Comparison of ENCODE assay signal across 30 mouse cellular contexts in the genomic region with DNA sequence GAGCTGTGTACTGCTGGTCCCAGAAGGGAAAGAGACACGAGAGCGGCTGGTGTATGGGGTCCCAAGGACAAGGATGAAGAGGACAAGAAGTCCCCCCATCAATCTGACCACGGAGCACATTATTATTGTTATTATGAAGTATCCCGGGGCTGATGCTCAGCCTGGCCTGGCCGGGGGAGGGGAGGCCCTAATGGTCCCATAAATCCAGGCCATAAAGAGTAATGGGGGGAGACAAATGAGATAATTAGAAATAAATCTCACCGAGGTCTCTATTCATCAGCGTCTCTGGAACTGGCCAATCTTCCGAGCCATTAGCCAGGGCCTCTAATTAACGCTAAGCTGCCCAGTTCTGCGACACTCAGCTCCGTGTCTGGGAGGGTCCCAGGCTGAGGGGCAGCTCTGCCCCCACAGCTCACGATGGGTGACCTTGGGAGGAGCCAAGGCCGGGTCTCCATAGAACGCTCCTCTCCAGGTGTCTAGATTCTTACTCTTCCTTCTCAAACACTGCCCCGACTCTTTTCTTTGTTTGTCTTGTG. TPM values are rescaled to one million over a fixed set of nuclear protein-coding genes. Genes with fewer than 3 reads are reported as not detected.
DNase-seq lines count a peak whose midpoint lies in the region; ATAC-seq and TF ChIP-seq lines count a peak whose summit lies in the region.
"Had no signal": no experiment of that assay in that cellular context is flagged by ENCODE, and none has a peak within 500 bp of the region (broad histone marks: within the 10 kb centered on the region; RNA-seq: fewer than 3 reads in every experiment).

No protein-coding gene starts in this region.

- WGBS in kidney, embryonic 14.5 days: 11% methylated on average over 15 of the region's 15 CpGs
- WGBS in kidney, adult 2 months: 41% methylated on average over 15 of the region's 15 CpGs
- WGBS in neural tube, embryonic 14.5 days: 12% methylated on average over 15 of the region's 15 CpGs

- TF ChIP-seq POLR2A in kidney, adult 2 months (IDR thresholded peaks at IDR 0.05; ENCODE audit: low read depth, low read length): no peak
- no peak for TF ChIP-seq POLR2A in brain, embryonic 14.5 days (IDR thresholded peaks at IDR 0.05; ENCODE audit: borderline replicate concordance, extremely low read depth, insufficient read depth, insufficient read length, poor library complexity, severe bottlenecking)

- H3K27ac ChIP-seq in kidney, embryonic 14.5 days (ENCODE audit: low read depth, low read length): no peak overlapping the region
- no peak overlapping the region for H3K27ac ChIP-seq in kidney, adult 2 months (ENCODE audit: insufficient read depth, low read depth, low read length)
- H3K27ac ChIP-seq in neural tube, embryonic 14.5 days (ENCODE audit: low read depth, low read length): no peak overlapping the region
- H3K27ac ChIP-seq: embryonic facial prominence, embryonic 13.5 days; hindbrain, embryonic 15.5 days; limb, embryonic 12.5 days; liver, embryonic 12.5 days; stomach, embryonic 15.5 days had no signal

- peaks cover 10% of the 10 kb centered on the region for H3K27me3 ChIP-seq in kidney, embryonic 14.5 days (ENCODE audit: control insufficient read depth, insufficient read depth, low read length)
- no peaks in the 10 kb centered on the region for H3K27me3 ChIP-seq in kidney, adult 2 months (replicated peaks; ENCODE audit: control insufficient read depth, insufficient read depth, low read length)
- no peaks in the 10 kb centered on the region; the same call in none of the 2 replicates for H3K27me3 ChIP-seq in neural tube, embryonic 14.5 days (ENCODE audit: control insufficient read depth, insufficient read depth, low read length)
- H3K27me3 ChIP-seq: CH12.LX; embryonic facial prominence, embryonic 13.5 days; limb, embryonic 12.5 days; liver, embryonic 12.5 days; stomach, embryonic 15.5 days had no signal

- TF ChIP-seq CTCF in kidney, adult 2 months (conservative IDR thresholded peaks at IDR 0.05; ENCODE audit: insufficient read depth, insufficient read length, low read depth, low read length): no peak
- TF ChIP-seq CTCF in brain, embryonic 14.5 days (IDR thresholded peaks at IDR 0.05; ENCODE audit: borderline replicate concordance, extremely low read depth, insufficient read depth, insufficient read length): no peak

- peaks cover 9% of the 10 kb centered on the region; the same call in 1 of the 2 replicates for H3K36me3 ChIP-seq in kidney, embryonic 14.5 days (ENCODE audit: control insufficient read depth, insufficient read depth, low read length)
- no peaks in the 10 kb centered on the region for H3K36me3 ChIP-seq in kidney, adult 2 months (ENCODE audit: control insufficient read depth, insufficient read depth, low read length)
- H3K36me3 ChIP-seq in neural tube, embryonic 14.5 days (ENCODE audit: control insufficient read depth, insufficient read depth, low read length): no peaks in the 10 kb centered on the region
- H3K36me3 ChIP-seq: hindbrain, embryonic 15.5 days; liver, embryonic 12.5 days had no signal

- DNase-seq in embryo, embryonic 10.5 days (ENCODE audit: low spot score): peak; percentile 40
- DNase-seq in embryo, embryonic 10 days (ENCODE audit: low spot score): no peak
- DNase-seq in kidney, adult 2 months: no peak
- peak; percentile 41 for DNase-seq in brain, embryonic 14.5 days (ENCODE audit: low read depth)
- DNase-seq in ovary, postnatal 10 days (ENCODE audit: low spot score): no peak
- no peak for DNase-seq in spleen, adult 18-20 months
- DNase-seq: adrenal gland, adult 2 months; adrenal gland, postnatal 36 days; cerebellum, adult 2 months; cerebellum, postnatal 25 days; embryo, embryonic 11 days; gastrocnemius, postnatal 25 days; heart, adult 11 months; kidney, adult 8-10 months; liver, postnatal 0 days; lung, postnatal 36 days; right cerebral cortex, postnatal 14 days had no signal

- peak; percentile 33 for ATAC-seq in kidney, embryonic 14.5 days (ENCODE audit: low FRiP score, low TSS enrichment)
- ATAC-seq in neural tube, embryonic 14.5 days (ENCODE audit: low read depth): peak; percentile 47; the same call in 1 of the 2 replicates
- ATAC-seq: activated CD4-positive, CD25-positive, alpha-beta regulatory T cell, adult 4 months; liver, embryonic 12.5 days; liver, postnatal 0 days; midbrain, embryonic 16.5 days had no signal

- H3K4me3 ChIP-seq in kidney, embryonic 14.5 days (ENCODE audit: low read length): no peak overlapping the region
- no peak overlapping the region for H3K4me3 ChIP-seq in kidney, adult 2 months (ENCODE audit: insufficient read depth, low read depth, low read length)
- H3K4me3 ChIP-seq in neural tube, embryonic 14.5 days (ENCODE audit: low read depth, low read length): no peak overlapping the region
- H3K4me3 ChIP-seq: embryonic facial prominence, embryonic 13.5 days; forebrain, embryonic 10.5 days; hindbrain, embryonic 15.5 days; limb, embryonic 12.5 days; liver, embryonic 12.5 days; stomach, embryonic 15.5 days had no signal

- peak overlapping the region; percentile 19; the same call in 1 of the 2 replicates for H3K4me2 ChIP-seq in kidney, embryonic 14.5 days (replicated peaks; ENCODE audit: low read depth, low read length)
- no peak overlapping the region for H3K4me2 ChIP-seq in neural tube, embryonic 14.5 days (ENCODE audit: low read depth, low read length)
- H3K4me2 ChIP-seq: embryonic facial prominence, embryonic 13.5 days; heart, embryonic 11.5 days; hindbrain, embryonic 15.5 days; limb, embryonic 12.5 days; liver, embryonic 12.5 days; midbrain, embryonic 11.5 days; stomach, embryonic 15.5 days had no signal

- H3K9me3 ChIP-seq in kidney, embryonic 14.5 days (ENCODE audit: control insufficient read depth, low read length): no peaks in the 10 kb centered on the region
- no peaks in the 10 kb centered on the region for H3K9me3 ChIP-seq in neural tube, embryonic 14.5 days (ENCODE audit: control insufficient read depth, low read length)
- H3K9me3 ChIP-seq: embryonic facial prominence, embryonic 13.5 days; forebrain, embryonic 10.5 days; hindbrain, embryonic 15.5 days; limb, embryonic 12.5 days; liver, embryonic 12.5 days; stomach, embryonic 15.5 days had no signal

- H3K9ac ChIP-seq in kidney, embryonic 14.5 days (ENCODE audit: low read depth, low read length): no peak overlapping the region
- no peak overlapping the region for H3K9ac ChIP-seq in neural tube, embryonic 14.5 days (replicated peaks; ENCODE audit: low read depth, low read length)
- H3K9ac ChIP-seq: embryonic facial prominence, embryonic 13.5 days; hindbrain, embryonic 15.5 days; limb, embryonic 12.5 days; liver, embryonic 12.5 days; liver, postnatal 0 days; stomach, embryonic 15.5 days had no signal

- H3K4me1 ChIP-seq in kidney, embryonic 14.5 days (ENCODE audit: control insufficient read depth, insufficient read depth, low read length): peaks cover 30% of the 10 kb centered on the region; the same call in 1 of the 2 replicates
- H3K4me1 ChIP-seq in kidney, adult 2 months (ENCODE audit: control insufficient read depth, insufficient read depth, low read length): no peaks in the 10 kb centered on the region
- H3K4me1 ChIP-seq in neural tube, embryonic 14.5 days (ENCODE audit: control insufficient read depth, insufficient read depth, low read length): no peaks in the 10 kb centered on the region

RNA-seq across cellular contexts. Expression of a gene that starts 23.2 kb away (rescaled TPM):
- polyA plus RNA-seq in kidney, embryonic 14.5 days (2014; fragmentation: Nextera tagmentation; extraction: Ambion mirVana): 15.7 and 26.1 TPM in 2 replicates
- polyA plus RNA-seq in kidney, adult 2 months (2012; rRNA removed): 4.9 and 6.6 TPM in 2 replicates
- polyA plus RNA-seq in brain, embryonic 14.5 days (2012; rRNA removed): 35.8 and 37.8 TPM in 2 replicates
- polyA plus RNA-seq in neural tube, embryonic 14.5 days (2014; fragmentation: Nextera tagmentation; extraction: Ambion mirVana): 2.7 and 5.3 TPM in 2 replicates
- polyA plus RNA-seq: activated CD4-positive, CD25-positive, alpha-beta regulatory T cell, adult 4 months had no signal

Comparison
In these comparisons a context has a peak if more than half of its experiments do, and no peak if none do; other contexts are left out.
1. DNase-seq: peak in embryo, embryonic 10.5 days (single experiment) and brain, embryonic 14.5 days (single experiment); none in embryo, embryonic 10 days (single experiment), kidney, adult 2 months (single experiment), ovary, postnatal 10 days (single experiment) and spleen, adult 18-20 months (0 of 2).